Mouse (Mus musculus) heart, embryonic 15.5 days (tissue): ENCODE measurements around the gene Sptlc2. TPM values are rescaled to one million over a fixed set of nuclear protein-coding genes. Genes with fewer than 3 reads are reported as not detected.
"Not testable (repeated sequence)": the region's sequence is repeated elsewhere in the genome, so short reads cannot be mapped to it uniquely, and the experiment has no call there.

Experiments
- ATAC-seq: fragments of 200-750 bp; cut with Nextera tagmentation; replicated peaks from 2 replicates; pipeline ENCODE4 v1.8.0; 2017; ENCODE audit warnings: low read depth, moderate TSS enrichment; ENCODE audit not compliant: insufficient number of reproducible peaks, insufficient read depth, low FRiP score
- H3K27ac ChIP-seq: fragments of 300-500 bp; sonication (generic); 2 replicates; pipeline ENCODE4 v1.5.1; 2015; ENCODE audit warnings: mild to moderate bottlenecking, inconsistent platforms
- H3K27me3 ChIP-seq: fragments of 300-500 bp; sonication (generic); 2 replicates; pipeline ENCODE4 v1.6.1; 2015; ENCODE audit warnings: inconsistent platforms
- H3K36me3 ChIP-seq: fragments of 300-500 bp; sonication (generic); 2 replicates; pipeline ENCODE4 v1.6.1; 2015; ENCODE audit warnings: mild to moderate bottlenecking, inconsistent platforms
- H3K4me1 ChIP-seq: fragments of 300-500 bp; sonication (generic); replicated peaks from 2 replicates; pipeline ENCODE4 v1.6.1; 2015; ENCODE audit warnings: inconsistent platforms
- H3K4me2 ChIP-seq: fragments of 300-500 bp; sonication (generic); 2 replicates; pipeline ENCODE4 v1.6.1; 2015; ENCODE audit warnings: inconsistent platforms, mild to moderate bottlenecking, moderate library complexity
- H3K4me3 ChIP-seq: fragments of 300-500 bp; sonication (generic); 2 replicates; pipeline ENCODE4 v1.5.1; 2015; ENCODE audit warnings: mild to moderate bottlenecking, inconsistent platforms
- H3K9ac ChIP-seq: fragments of 300-500 bp; sonication (generic); 2 replicates; pipeline ENCODE4 v1.6.1; 2015; ENCODE audit warnings: mild to moderate bottlenecking, inconsistent platforms
- H3K9me3 ChIP-seq: fragments of 300-500 bp; sonication (generic); replicated peaks from 2 replicates; pipeline ENCODE4 v1.6.1; 2016; ENCODE audit warnings: inconsistent platforms
- WGBS: fragments of 180-500 bp; shearing (Covaris S2); methylation state at CpG from one replicate; pipeline ENCODE4 v1.1.7; 2015; ENCODE audit warnings: mixed read lengths; 5-methylcytosine and 5-hydroxymethylcytosine counted together
- polyA plus RNA-seq: library from polyadenylated mRNA; unstranded; fragments of >200 nt; fragmentation: Nextera tagmentation; extraction: Ambion mirVana; gene quantifications from 2 replicates; pipeline ENCODE4 v1.2.1, GENCODE M21; 2015

Sptlc2 gene
- polyA plus RNA-seq, 1 experiment from 2014 or later = 62.8 TPM

DNA sequence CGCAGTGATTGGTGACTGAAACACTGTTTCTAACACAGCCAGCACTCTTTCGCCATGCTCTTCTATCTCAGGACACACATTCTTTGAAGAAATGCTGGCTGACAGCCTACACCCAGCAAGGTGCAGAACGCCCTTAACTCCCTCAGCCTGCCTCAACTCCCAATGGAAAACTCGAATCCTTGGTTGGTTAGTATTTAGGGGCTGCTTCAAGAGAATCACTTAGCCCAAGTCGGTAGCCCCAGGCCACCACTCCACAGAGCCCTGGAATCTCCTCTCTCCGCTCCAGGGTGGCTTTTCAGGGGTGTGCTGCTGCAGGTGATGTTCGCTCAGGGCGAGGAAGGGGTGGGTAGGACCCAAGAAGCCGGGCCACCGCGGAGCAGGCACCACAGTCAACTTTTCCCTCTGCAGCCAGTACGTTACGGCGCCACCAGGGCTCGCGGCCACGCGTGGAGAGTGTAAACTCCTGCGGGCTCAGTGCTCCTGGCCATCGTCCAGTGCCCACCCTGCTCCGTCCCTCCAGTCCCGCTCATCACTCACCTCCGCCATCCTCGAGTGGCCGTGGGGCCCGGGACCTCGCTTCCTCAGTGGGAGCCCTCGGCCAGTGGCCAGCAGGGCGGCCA lies 89.0 kb downstream of the Sptlc2 start:
- Histone ChIP-seq H3K4me3 (peak overlapping the region; percentile 86), H3K4me2 (peak overlapping the region; percentile 100), H3K9ac (peak overlapping the region; percentile 77), H3K27me3 (no peaks in the 10 kb centered on the region), H3K36me3 (no peaks in the 10 kb centered on the region), H3K9me3 (no peaks in the 10 kb centered on the region), H3K27ac (no peak overlapping the region), H3K4me1 (peaks cover 16% of the 10 kb centered on the region)
- ATAC-seq = no peak
- 9% methylated on average over 29 of the region's 29 CpGs for WGBS

DNA sequence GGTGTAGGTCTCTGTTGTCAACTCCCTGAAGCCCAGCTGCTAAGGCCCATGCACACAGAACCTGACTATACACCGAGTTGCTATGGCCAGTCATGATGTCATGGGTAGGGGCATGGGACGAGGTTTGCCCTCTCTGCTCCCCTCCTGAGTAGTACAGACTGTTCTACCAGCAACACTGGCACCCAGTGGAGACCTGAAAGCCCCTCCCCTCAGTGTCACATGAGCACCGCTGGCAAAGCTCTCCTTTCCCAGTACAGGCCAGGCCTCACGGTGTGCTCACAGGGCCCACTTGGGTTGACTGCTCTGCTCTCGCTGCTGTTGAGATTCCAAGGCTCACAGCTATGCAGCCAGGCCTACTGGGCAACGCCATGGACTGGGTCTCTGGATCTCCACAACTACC lies 94.2 kb downstream of the Sptlc2 start:
- H3K4me3 ChIP-seq = no peak overlapping the region
- H3K9ac ChIP-seq = no peak overlapping the region
- no peak overlapping the region for H3K27ac ChIP-seq
- no peak overlapping the region for H3K4me2 ChIP-seq
- no peaks in the 10 kb centered on the region for H3K36me3 ChIP-seq
- no peaks in the 10 kb centered on the region for H3K27me3 ChIP-seq
- WGBS = 67% methylated on average over 6 of the region's 6 CpGs
- peak; percentile 35; the same call in 1 of the 2 replicates for ATAC-seq
- no peaks in the 10 kb centered on the region for H3K9me3 ChIP-seq
- H3K4me1 ChIP-seq = peaks cover under 1% of the 10 kb centered on the region; the same call in 1 of the 2 replicates

DNA sequence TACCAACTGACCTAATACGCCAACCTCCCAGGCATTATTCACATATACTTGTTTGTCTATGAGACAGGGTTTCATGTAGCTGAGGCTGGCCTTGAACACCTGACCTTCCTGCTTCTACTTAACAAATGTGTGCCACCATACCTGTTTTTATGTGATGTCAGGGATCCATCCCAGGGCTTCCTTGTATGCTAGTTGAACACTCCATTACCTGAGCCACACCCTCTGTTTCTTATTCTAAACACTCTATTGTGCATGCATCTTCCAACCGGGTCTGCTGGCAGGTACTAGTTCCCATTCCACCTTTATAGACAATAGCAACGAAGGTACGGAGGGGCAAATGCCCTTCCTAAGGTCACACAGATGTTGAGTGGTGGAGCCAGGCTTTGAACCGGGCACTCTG lies 99.1 kb downstream of the Sptlc2 start:
- Histone ChIP-seq H3K9me3 (no peaks in the 10 kb centered on the region), H3K4me2 (no peak overlapping the region), H3K4me3 (no peak overlapping the region), H3K36me3 (no peaks in the 10 kb centered on the region), H3K27me3 (no peaks in the 10 kb centered on the region), H3K27ac (no peak overlapping the region), H3K4me1 (no peaks in the 10 kb centered on the region), H3K9ac (no peak overlapping the region)
- ATAC-seq = no peak
- 82% methylated on average over 5 of the region's 5 CpGs for WGBS

DNA sequence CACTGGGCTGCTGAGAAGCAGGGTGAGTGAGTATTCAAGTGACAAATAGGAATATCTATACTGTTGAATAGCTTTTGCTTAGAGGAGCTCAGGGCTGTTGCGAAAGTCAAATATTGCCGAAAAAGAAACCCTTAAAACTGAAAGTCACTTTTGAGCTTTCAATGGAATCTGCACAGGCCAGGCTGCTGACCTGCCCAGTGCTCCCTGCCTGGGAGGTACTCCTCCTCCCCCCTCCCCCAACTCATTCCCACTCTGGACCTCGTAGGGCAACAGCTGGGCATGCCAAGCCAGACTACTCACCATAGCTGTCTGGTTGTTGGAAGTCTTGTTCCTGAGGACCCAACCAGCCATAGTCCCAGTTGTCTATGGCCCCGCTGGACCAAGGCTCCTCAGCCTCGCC lies 103.4 kb downstream of the Sptlc2 start:
- Histone ChIP-seq H3K27me3 (no peaks in the 10 kb centered on the region), H3K36me3 (no peaks in the 10 kb centered on the region), H3K9ac (no peak overlapping the region), H3K27ac (no peak overlapping the region), H3K4me3 (no peak overlapping the region), H3K4me2 (no peak overlapping the region), H3K9me3 (no peaks in the 10 kb centered on the region), H3K4me1 (peaks cover 4% of the 10 kb centered on the region)
- ATAC-seq = no peak
- WGBS = 79% methylated on average over 5 of the region's 5 CpGs

DNA sequence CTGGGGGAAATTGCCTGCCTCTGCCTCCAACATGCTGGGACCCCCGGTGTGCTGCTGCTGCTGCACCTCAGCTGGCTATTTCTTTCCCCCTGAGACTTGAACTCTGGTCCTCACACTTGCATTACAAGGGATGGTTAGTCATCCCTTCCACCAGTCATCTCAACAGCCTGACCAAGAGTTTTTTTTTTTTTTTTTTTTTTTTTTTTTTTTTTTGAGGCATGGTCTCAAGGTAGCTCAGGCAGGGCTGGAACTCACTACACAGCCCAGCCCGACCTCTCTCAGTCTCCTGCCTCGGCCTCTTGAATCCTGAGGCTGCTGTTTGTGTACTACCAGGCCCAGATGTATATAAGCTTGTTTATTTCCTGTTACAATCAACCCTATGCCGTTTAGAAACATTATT lies 103.9 kb downstream of the Sptlc2 start:
- Histone ChIP-seq H3K4me1 (peaks cover 9% of the 10 kb centered on the region), H3K9me3 (no peaks in the 10 kb centered on the region), H3K4me3 (no peak overlapping the region), H3K27ac (no peak overlapping the region), H3K27me3 (no peaks in the 10 kb centered on the region), H3K4me2 (no peak overlapping the region), H3K36me3 (no peaks in the 10 kb centered on the region), H3K9ac (no peak overlapping the region)
- 72% methylated on average over 4 of the region's 4 CpGs for WGBS
- no peak for ATAC-seq

DNA sequence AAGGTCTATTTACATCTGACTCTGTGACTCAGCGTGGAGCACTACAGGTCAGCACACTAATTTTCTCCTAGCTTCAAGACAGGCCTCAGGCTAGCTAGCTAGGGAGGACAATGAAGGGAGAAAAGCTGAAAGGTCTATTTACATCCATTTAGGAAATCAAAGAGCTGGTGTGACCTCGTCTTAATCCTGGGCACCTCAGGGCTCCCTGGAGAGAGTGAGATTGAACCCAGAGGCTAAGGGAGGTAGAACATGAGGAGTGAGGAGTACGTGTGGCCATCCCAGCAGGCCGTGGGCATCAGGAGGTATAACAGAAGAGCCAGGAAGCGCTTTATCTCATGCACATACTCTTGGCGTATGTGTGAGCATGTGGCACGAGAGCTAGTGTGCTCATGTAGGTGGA lies 104.4 kb downstream of the Sptlc2 start:
- peaks cover 14% of the 10 kb centered on the region for H3K4me1 ChIP-seq
- H3K36me3 ChIP-seq = no peaks in the 10 kb centered on the region
- H3K9me3 ChIP-seq = no peaks in the 10 kb centered on the region
- no peak overlapping the region for H3K4me2 ChIP-seq
- ATAC-seq = no peak
- no peak overlapping the region for H3K9ac ChIP-seq
- WGBS = 77% methylated on average over 7 of the region's 7 CpGs
- no peak overlapping the region for H3K4me3 ChIP-seq
- no peaks in the 10 kb centered on the region for H3K27me3 ChIP-seq
- no peak overlapping the region for H3K27ac ChIP-seq

DNA sequence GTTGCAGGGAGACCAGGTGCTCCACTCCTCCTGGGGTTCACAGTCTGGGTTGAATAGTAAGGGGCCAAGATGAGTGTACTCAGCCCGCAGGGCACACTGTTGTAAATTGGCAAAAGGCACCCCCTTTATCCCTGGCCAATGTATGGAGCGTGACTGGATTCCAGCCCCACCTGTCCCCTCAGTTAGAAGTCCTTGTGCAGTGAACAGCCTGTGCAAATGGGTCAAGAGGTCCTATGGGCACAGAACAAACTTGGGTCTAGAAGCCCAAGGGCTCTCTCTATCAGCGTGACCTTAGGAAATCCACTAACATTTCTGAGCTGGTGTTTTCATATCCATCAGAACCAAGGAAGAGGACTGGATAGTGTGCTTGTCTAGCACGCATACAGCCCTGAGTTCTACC lies 105.4 kb downstream of the Sptlc2 start:
- Histone ChIP-seq H3K4me3 (no peak overlapping the region), H3K27ac (no peak overlapping the region), H3K36me3 (no peaks in the 10 kb centered on the region), H3K9me3 (no peaks in the 10 kb centered on the region), H3K27me3 (no peaks in the 10 kb centered on the region), H3K4me2 (no peak overlapping the region), H3K9ac (no peak overlapping the region), H3K4me1 (peaks cover 22% of the 10 kb centered on the region)
- WGBS = 95% methylated on average over 4 of the region's 4 CpGs
- no peak for ATAC-seq

DNA sequence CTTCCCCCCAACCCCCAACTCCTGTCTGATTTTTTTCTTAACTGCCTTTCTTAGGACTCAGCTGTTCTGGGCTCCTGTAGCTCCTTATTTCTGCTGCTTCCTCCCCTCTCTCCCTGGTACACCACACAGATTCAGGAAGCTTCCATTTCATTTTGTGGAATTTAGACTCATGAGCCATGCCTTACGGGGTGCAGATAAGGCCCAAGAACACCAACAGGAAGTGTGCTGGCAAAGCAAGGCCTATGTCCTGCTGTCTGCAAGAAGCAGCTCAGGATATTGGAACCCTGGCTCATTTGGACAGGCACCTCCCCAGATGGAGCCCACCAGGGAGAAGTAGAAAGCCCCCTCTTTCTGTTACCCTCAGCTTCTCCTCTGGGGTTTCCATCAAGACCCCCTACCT lies 106.4 kb downstream of the Sptlc2 start:
- no peak for ATAC-seq
- WGBS = 66% methylated on average over 1 of the region's 1 CpGs
- H3K27me3 ChIP-seq = no peaks in the 10 kb centered on the region
- H3K4me2 ChIP-seq = no peak overlapping the region
- H3K4me1 ChIP-seq = peaks cover 26% of the 10 kb centered on the region
- H3K27ac ChIP-seq = no peak overlapping the region
- no peak overlapping the region for H3K4me3 ChIP-seq
- H3K36me3 ChIP-seq = no peaks in the 10 kb centered on the region
- no peaks in the 10 kb centered on the region for H3K9me3 ChIP-seq
- no peak overlapping the region for H3K9ac ChIP-seq

DNA sequence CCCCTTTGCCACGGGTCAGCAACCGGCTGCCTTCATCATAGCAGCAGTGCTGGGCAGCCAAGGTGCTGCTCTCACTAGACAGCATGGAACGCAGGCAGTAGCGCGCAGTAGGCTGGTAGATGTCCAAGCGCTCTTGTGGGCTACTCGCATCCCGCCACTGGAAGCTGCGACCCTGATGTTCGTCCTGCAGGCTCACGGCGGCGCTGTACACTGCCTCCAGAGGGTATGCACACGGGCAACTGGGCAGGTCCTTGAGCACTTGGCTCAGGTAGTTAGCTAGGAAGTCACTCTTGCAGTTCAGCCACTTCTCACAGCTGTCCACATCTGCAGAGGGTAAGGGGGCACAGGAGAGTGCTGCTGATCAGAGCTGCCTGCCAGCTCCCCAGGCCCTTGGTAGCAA lies 108.3 kb downstream of the Sptlc2 start:
- 53% methylated on average over 14 of the region's 14 CpGs for WGBS
- Histone ChIP-seq H3K27me3 (no peaks in the 10 kb centered on the region), H3K4me3 (no peak overlapping the region), H3K9me3 (no peaks in the 10 kb centered on the region), H3K9ac (no peak overlapping the region), H3K27ac (no peak overlapping the region), H3K4me1 (peaks cover 26% of the 10 kb centered on the region), H3K4me2 (no peak overlapping the region), H3K36me3 (peaks cover 9% of the 10 kb centered on the region)
- ATAC-seq = no peak

DNA sequence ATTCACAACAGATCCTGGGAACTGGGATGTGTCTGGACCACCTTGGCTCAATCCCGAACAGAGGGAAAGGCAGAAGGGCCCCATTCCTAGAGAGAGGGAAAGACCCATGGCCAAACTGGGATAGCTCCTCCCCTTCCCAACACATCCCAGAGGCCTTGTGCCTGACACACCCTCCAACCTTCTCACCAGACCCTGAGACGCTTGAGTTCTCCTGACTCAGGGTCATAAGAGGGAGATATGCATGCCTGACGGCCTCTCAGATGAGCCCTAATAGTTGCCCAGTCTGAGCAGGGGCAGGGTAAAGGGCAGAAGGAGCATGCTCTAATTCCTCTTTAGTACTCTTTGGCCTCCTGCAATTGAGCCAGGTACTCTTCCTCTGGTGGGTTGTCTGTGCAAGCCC lies 108.8 kb downstream of the Sptlc2 start:
- no peak overlapping the region for H3K4me3 ChIP-seq

DNA sequence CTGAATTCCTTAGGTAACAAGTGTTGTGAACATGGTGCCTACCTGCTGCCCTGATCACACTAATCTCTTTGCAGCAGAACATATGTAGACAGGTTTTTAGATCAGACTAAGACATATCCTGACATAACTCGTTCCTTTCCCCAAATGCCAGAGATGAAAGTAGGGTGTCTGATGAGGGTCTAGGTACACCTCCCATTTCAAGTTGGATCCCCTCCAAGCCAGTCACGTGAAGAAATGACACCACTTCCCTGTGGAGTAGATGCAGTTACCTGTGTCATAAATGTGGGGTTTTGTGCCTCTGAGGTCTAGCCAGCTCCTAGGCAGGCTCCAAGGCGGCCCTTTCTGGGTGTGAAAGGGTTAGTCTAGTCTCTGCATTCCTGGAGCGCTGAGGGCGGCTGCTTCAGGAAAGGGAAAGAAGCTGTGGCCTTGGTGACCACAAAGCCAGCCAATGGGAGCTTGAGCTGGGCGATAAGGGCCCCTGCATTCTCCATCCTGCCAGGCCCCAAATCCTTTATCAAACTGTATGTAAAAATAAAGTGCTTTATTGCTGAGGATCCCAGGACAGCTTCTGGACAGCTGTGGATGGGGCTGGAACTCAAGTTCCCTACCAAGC lies 109.9 kb downstream of the Sptlc2 start:
- ATAC-seq = peak; percentile 86
- 8% methylated on average over 6 of the region's 6 CpGs for WGBS
- H3K9me3 ChIP-seq = no peaks in the 10 kb centered on the region
- peak overlapping the region; percentile 32 for H3K4me3 ChIP-seq
- no peak overlapping the region for H3K9ac ChIP-seq
- H3K36me3 ChIP-seq = peaks cover 19% of the 10 kb centered on the region
- H3K4me1 ChIP-seq = peaks cover 26% of the 10 kb centered on the region
- H3K4me2 ChIP-seq = peak overlapping the region; percentile 51
- H3K27ac ChIP-seq = peak overlapping the region; percentile 78
- no peaks in the 10 kb centered on the region for H3K27me3 ChIP-seq

More for the DNA sequence above, 108.8 kb downstream of the Sptlc2 start:
- peaks cover 10% of the 10 kb centered on the region for H3K36me3 ChIP-seq
- no peak overlapping the region for H3K9ac ChIP-seq
- H3K4me1 ChIP-seq = peaks cover 26% of the 10 kb centered on the region
- no peak for ATAC-seq
- no peaks in the 10 kb centered on the region for H3K9me3 ChIP-seq
- peak overlapping the region; percentile 78 for H3K27ac ChIP-seq
- 37% methylated on average over 3 of the region's 3 CpGs for WGBS
- no peaks in the 10 kb centered on the region for H3K27me3 ChIP-seq
- H3K4me2 ChIP-seq = no peak overlapping the region

DNA sequence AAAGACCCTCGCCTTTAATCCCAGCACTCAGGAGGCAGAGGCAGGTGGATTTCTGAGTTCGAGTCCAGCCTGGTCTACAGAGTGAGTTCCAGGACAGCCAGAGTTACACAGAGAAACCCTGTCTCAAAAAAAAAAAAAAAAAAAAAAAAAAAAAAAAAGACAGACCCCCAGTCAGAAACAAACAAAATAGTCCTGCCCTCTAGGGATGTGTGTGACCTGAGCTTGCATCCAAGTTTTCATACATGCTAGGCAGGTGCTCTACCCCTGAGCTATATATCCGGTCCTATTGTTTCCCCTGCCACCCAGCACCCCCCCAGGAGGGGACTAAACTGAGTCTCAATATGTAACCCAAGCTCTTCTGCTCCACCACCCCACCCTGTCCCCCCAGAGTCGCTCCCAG lies 110.9 kb downstream of the Sptlc2 start:
- H3K36me3 ChIP-seq = peaks cover 28% of the 10 kb centered on the region
- H3K9me3 ChIP-seq, H3K27me3 ChIP-seq, H3K9ac ChIP-seq, H3K4me3 ChIP-seq, H3K4me2 ChIP-seq, ATAC-seq: not testable (repeated sequence)
- WGBS = 86% methylated on average over 4 of the region's 4 CpGs
- H3K4me1 ChIP-seq = peaks cover 26% of the 10 kb centered on the region
- H3K27ac ChIP-seq = 0 out of 2 replicates have a peak overlapping the region, but pooled peaks have one; percentile 78
